Mouse (Mus musculus): Measurements from ENCODE around the gene Vmn2r89.
"Not testable (repeated sequence)": the region's sequence is repeated elsewhere in the genome, so short reads cannot be mapped to it uniquely, and the experiment has no call there.

Gene Vmn2r89

DNA sequence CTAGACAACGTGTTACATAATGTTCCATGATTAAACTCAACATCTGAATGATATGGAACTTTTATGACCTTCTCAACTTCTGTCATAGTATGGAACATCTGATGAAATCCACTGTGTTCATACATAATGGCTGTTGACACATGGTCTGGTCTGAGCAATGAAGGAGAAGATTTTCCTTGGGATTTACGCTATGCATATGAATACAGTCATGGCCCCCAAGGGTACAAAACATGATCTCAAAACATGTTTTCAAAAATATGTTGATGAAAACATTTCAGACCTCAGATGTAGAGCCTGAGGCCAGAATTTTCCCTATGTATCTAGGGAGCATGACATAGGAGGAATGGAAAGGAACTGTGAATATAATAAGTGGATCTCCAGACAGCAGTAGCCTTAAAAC is at the start of gene Vmn2r89:
Gene Vmn2r89, plus strand, starts transcription at position 301 of the 400 bp plus-strand sequence.
- not testable (repeated sequence) for DNase-seq

- DNase-seq: no peak
Measured at GRCm38 (mm10) chr14:51410520-51410919, 41.1 kb upstream of the Vmn2r89 start, which contains the start of gene Vmn2r88. Gene Vmn2r88, plus strand, starts transcription at chr14:51410820.

DNA sequence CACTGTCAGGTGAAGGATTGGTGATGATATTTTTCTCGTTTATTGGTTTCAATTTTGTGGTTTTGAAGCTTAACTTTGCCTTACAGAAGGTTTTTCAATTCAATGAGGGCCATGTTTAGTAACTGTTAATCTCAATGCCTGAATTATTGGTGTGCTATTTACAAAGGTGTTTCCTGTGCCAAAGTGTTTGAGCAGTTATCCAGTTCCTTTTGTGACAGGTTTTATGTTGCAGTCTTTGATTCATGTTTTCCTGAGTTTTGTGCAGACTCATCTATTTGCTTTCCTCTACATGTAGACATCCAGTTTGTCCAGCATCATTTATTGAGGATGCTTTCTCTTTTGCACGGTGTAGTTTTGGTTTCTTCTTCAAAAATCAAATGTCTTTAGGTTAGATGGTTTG is 27.8 kb upstream of the Vmn2r89 start:
- DNase-seq: no peak

GRCm38 (mm10) chr14:51430138-51430537 is 21.5 kb upstream of the Vmn2r89 start:
- not testable (repeated sequence) for DNase-seq

GRCm38 (mm10) chr14:51434546-51434945 is 17.1 kb upstream of the Vmn2r89 start:
- no peak for DNase-seq

- DNase-seq: no peak
Measured at GRCm38 (mm10) chr14:51435020-51435419, 16.6 kb upstream of the Vmn2r89 start.

- DNase-seq: no peak
Measured at GRCm38 (mm10) chr14:51438955-51439354, 12.7 kb upstream of the Vmn2r89 start.

DNA sequence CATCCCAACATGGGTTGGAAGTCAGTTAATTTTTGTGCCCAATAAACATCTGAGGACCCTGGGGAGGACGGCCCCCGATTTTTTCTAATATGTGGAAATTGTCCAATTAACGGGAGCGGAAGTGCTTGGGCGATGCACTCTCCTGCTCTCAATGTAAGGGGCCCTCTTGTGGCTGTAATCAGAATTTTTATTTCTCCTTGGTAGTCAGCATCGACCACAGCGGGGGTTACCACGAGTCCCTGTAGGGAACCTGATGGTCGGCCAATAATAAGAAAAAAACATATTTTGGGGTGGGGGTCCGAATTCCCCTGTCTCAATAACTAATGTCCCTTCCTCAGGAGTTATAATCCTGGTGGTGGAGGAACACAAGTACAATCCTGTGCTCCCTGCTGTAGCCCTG is 28.6 kb downstream of the Vmn2r89 start:
- not testable (repeated sequence) for DNase-seq

DNA sequence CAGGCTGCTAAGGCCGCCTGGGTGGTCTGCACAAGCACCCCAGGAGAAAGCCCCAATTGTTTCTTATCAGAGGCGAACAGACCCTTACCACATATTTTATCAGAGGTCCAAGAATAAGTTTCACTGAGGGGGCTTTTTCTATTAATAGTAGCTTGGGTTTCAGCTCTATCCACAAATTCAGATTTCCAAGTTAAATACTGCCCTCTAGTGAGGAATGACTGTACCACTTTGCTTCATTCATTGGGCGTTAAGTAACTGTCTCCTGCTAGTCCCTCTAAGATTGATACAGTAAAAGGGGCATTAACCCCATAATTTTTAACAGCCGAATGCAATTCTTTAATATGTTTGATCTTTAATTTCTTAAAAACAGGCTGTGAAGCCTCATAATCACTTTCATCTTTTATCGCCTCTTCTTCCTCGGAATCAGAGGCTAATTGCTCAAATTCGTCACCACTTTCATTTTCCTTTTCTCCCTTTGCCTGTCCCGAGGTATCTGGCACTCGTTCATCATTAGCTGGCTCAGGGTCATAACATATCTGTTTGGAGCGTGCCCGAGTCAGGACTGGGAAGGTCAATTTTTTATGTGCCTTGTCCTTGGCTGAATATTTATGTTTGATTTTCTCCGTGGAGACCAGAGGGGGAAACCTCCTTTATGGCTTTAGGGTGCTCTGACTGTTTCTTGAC is 29.8 kb downstream of the Vmn2r89 start:
- DNase-seq: not testable (repeated sequence)

DNA sequence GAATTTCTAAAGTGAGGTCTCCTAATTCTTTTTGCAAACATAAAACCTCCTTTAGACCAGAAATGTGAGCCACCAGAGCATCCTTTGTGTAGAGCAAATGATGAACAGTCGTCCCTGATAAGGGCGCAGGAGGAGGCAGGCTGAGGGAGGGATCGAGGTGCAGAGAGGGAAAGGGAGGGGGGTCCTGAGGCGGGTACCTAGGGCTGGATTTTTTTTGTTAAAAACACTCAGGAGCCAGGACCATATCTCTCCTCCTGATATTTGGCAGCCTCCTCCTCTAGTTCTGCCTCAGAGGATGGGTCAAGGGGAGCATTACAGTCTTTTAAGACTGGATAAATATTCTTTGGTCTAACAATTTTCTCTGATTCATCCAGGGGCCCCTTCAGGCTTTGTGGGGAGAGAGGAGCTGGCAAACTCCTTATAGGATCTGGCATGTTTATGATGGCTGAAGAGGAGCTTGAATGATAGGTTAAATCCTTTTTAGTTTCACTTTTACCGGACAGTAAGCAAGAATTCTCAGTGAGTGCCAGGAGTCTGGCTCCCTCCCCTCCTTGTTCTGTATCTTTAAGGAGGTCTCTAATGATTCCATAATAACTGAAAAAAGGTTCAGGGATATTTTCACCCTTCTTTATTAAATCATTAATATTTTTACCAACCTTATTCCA is 30.5 kb downstream of the Vmn2r89 start:
- no peak for DNase-seq

- DNase-seq: not testable (repeated sequence)
Measured at GRCm38 (mm10) chr14:51482971-51483381, 31.3 kb downstream of the Vmn2r89 start.

DNA sequence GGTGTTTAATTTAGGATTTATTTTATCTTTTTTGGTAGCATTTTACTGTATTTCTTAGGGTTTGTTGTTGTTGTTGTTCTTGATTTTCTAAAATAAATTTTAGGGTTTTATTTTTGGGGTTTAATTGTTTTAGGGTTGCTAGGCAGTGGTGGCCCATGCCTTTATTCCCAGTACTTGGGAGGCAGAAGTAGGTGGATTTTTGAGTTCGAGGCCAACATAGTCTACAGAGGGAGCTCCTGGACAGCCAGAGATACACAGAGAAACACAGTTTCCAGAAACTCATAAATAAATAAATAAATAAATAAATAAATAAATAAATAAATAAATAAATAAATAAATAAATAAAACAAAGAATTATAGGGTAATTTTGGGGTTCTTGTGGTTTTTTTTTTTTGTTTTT is 32.0 kb downstream of the Vmn2r89 start:
- DNase-seq: no peak

- no peak for DNase-seq
Measured at GRCm38 (mm10) chr14:51486111-51486510, 34.5 kb downstream of the Vmn2r89 start.

DNA sequence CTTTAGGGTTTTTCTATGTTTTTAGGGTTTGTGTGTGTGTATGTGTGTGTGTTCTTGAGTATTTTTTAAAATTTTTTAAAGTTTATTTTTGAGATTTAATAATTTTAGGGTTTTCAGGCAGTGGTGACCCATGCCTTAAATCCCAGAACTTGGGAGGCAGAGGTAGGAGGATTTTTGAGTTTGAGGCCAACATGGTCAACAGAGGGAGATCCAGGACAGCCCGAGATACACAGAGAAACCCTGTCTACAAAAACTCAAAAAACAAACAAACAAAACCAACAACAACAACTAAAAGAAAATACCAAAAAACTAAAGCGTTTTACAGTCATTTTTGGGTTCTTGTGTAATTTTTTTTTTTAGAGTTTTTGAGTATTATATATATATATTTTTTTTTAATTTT is 44.1 kb downstream of the Vmn2r89 start:
- no peak for DNase-seq

GRCm38 (mm10) chr14:51496955-51497354 is 45.3 kb downstream of the Vmn2r89 start:
- DNase-seq: no peak

- DNase-seq: no peak
Measured at GRCm38 (mm10) chr14:51497958-51498357, 46.3 kb downstream of the Vmn2r89 start.

GRCm38 (mm10) chr14:51499707-51500275 is 48.1 kb downstream of the Vmn2r89 start:
- no peak for DNase-seq

DNA sequence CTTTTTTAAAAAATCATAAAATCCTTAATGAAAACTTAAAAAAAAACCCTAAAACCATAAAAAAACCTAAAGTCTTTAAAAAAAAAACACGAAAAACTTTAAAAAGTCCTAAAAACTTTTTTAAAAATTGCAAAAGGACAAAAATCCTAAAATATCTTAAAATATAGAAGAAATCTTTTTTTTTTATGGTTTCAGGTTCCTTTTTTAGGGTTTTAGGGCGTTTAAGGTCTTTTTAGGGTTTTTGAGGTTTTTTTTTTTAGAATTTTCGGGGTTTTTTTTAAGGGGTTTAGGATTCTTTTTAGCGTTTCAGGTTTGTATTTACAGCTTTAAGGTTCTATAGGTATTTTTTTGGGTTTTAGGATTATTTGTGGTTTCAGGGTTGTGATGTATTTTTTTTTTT is 48.8 kb downstream of the Vmn2r89 start:
- DNase-seq: no peak

GRCm38 (mm10) chr14:51507416-51507815 is 55.8 kb downstream of the Vmn2r89 start:
- DNase-seq: no peak
